Mouse (Mus musculus) ES-E14 (cell line): ENCODE results near the gene Kalrn. TPM values are rescaled to one million over a fixed set of nuclear protein-coding genes. Genes with fewer than 3 reads are reported as not detected.

Experiments
- DNase-seq: peaks from one replicate; pipeline ENCODE4 v3.0.0-alpha.2; 2013; ENCODE audit warnings: low read depth, low spot score
- H3K27ac ChIP-seq: 2 replicates; pipeline ENCODE4 v1.5.1; 2012; ENCODE audit warnings: low read depth, mild to moderate bottlenecking, low read length, moderate library complexity, mixed read lengths; ENCODE audit not compliant: poor library complexity, insufficient read depth, severe bottlenecking
- H3K36me3 ChIP-seq: 2 replicates; pipeline ENCODE4 v1.6.1; 2012; ENCODE audit warnings: mild to moderate bottlenecking, low read length, moderate library complexity, mixed read lengths; ENCODE audit not compliant: control insufficient read depth, poor library complexity, insufficient read depth, severe bottlenecking
- H3K4me1 ChIP-seq, 2 experiments: fragments of 150-350 bp in 1 of 2; sonication (generic) in 1 of 2; 2 replicates each; pipeline ENCODE4 v1.6.1; 2012; ENCODE audit warnings: low read length in 2 of 2, mild to moderate bottlenecking in 1 of 2, mixed read lengths in 1 of 2; ENCODE audit not compliant: control insufficient read depth in 2 of 2, insufficient read depth in 2 of 2, poor library complexity in 1 of 2
- H3K4me3 ChIP-seq, 2 experiments: fragments of 150-350 bp in 1 of 2; sonication (generic) in 1 of 2; 2 replicates each; pipeline ENCODE4 v1.5.1; 2012; ENCODE audit warnings: low read length in 2 of 2, low read depth in 1 of 2, mild to moderate bottlenecking in 1 of 2, mixed read lengths in 1 of 2; ENCODE audit not compliant: insufficient read depth in 1 of 2, poor library complexity in 1 of 2, severe bottlenecking in 1 of 2
- H3K9ac ChIP-seq: 2 replicates; pipeline ENCODE4 v1.6.1; 2012; ENCODE audit warnings: low read depth, mild to moderate bottlenecking, low read length, mixed read lengths; ENCODE audit not compliant: poor library complexity, insufficient read depth, severe bottlenecking
- H3K9me3 ChIP-seq: fragments of 150-350 bp; sonication (generic); 2 replicates; pipeline ENCODE4 v1.6.1; 2012; ENCODE audit warnings: low read depth, mild to moderate bottlenecking, low read length; ENCODE audit not compliant: control insufficient read depth, insufficient read depth
- CHD2 ChIP-seq: IDR thresholded peaks from 2 replicates; pipeline ENCODE4 v1.6.1; 2014; ENCODE audit warnings: mild to moderate bottlenecking, low read depth, low read length, inconsistent platforms
- HCFC1 ChIP-seq: IDR thresholded peaks from 2 replicates; pipeline ENCODE4 v1.6.1; 2012; ENCODE audit warnings: low read length, inconsistent platforms, borderline replicate concordance; ENCODE audit not compliant: insufficient read depth
- MAFK ChIP-seq: IDR thresholded peaks from 2 replicates; pipeline ENCODE4 v1.6.1; 2014; ENCODE audit warnings: mild to moderate bottlenecking, low read depth, low read length, inconsistent platforms; ENCODE audit not compliant: insufficient read depth
- ZC3H11A ChIP-seq: IDR thresholded peaks from 2 replicates; pipeline ENCODE4 v1.6.1; 2012; ENCODE audit warnings: low read depth, mild to moderate bottlenecking, inconsistent platforms, low read length, borderline replicate concordance
- ZNF384 ChIP-seq: IDR thresholded peaks from 2 replicates; pipeline ENCODE4 v1.6.1; 2012; ENCODE audit warnings: low read depth, low read length, inconsistent platforms
- in situ Hi-C, 2 experiments: fragments of 600-800 bp; cut with MboI; formaldehyde crosslinking; loops; one replicate each; pipeline ENCODE4 v1.15.1; 2025; ENCODE audit warnings: low sequenced_read_pairs in 2 of 2, inconsistent platforms in 1 of 2; ENCODE audit not compliant: unreplicated experiment in 2 of 2
- total RNA-seq: library from RNA; depleted of rRNA; stranded (reverse); fragments of 300-350 nt; gene quantifications from 2 replicates; pipeline ENCODE4 v1.2.3, GENCODE M21; 2012

The Kalrn gene
- total RNA-seq, 1 experiment, result 15.7 TPM

DNA sequence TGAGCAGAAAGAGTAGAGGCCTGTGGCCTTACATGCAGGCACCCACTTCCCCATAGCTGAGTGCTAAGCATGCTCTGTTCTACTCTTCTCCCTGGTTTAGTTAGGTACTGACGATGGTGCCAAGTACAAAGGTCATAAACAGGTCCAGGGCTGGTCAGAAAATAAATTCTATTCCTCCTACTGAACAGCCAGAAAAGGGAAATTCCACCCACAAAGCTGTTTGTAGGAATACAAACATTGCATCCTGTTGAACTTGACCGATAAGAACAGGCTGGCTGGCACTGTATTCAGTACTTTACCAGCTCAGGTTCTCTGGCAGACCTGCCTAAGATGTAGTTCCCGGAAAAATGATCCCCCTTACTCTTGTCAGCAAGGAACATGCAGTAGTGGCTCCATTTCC is 247.5 kb downstream of the Kalrn start:
- Histone ChIP-seq H3K4me3 (no peak overlapping the region), H3K9me3 (no peaks in the 10 kb centered on the region), H3K27ac (no peak overlapping the region), H3K36me3 (no peaks in the 10 kb centered on the region), H3K4me1 (no peaks in the 10 kb centered on the region), H3K9ac (no peak overlapping the region)
- no peak for TF ChIP-seq HCFC1
- TF ChIP-seq MAFK, result no peak
- no peak for TF ChIP-seq ZNF384
- no peak for TF ChIP-seq ZC3H11A
- TF ChIP-seq CHD2, result no peak
- no peak for DNase-seq
- in situ Hi-C loops, result no loop called here

DNA sequence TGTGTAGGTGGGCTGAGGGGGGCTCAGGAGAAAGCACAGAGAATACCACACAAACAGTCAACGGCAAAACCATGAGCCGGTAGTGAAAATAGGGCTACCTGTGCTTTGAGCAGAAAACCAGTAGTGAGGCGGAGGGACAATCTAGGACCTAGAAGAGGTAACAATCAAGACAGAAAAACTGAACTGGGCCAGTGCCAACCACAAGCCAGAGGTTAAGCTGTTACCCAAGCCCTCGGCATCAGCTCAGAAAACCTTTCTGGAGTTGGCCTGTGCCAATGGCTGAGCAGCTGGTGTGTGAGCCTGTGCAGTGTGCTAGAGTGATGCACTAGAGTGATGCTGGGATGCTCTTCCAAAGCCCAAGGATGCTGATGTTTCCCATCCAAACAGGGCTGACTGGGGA is 248.2 kb downstream of the Kalrn start:
- no peak overlapping the region for H3K9ac ChIP-seq
- H3K9me3 ChIP-seq, result no peaks in the 10 kb centered on the region
- H3K36me3 ChIP-seq, result no peaks in the 10 kb centered on the region
- H3K27ac ChIP-seq, result no peak overlapping the region
- no peak overlapping the region for H3K4me3 ChIP-seq
- in situ Hi-C loops, result no loop called here
- TF ChIP-seq CHD2 (no peak), ZC3H11A (no peak), ZNF384 (no peak), HCFC1 (no peak), MAFK (no peak)
- DNase-seq, result no peak
- H3K4me1 ChIP-seq, result no peaks in the 10 kb centered on the region

DNA sequence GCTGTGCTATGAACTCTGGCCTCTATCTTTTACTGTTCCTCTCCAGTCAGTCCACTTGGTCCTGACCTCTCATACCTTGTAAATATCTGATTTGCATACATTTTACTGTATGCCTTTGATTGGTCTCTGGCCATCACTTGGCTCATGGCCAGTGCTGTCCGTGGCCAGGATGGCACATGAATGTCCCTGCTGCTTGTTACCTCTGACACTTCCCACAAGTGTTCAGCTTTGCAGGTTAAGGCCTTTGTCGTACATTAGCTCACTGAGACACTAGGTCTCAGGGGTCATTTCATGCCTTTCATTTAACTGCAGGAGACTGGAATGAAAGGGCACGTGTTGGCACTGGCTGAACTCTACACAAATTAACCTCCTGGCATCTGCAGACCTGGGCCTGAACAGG is 248.6 kb downstream of the Kalrn start:
- H3K27ac ChIP-seq, result no peak overlapping the region
- in situ Hi-C loops, result no loop called here
- H3K4me3 ChIP-seq, result no peak overlapping the region
- H3K36me3 ChIP-seq, result no peaks in the 10 kb centered on the region
- no peaks in the 10 kb centered on the region for H3K9me3 ChIP-seq
- no peak for TF ChIP-seq CHD2
- no peak for TF ChIP-seq HCFC1
- no peak for TF ChIP-seq MAFK
- no peak for TF ChIP-seq ZC3H11A
- no peak for TF ChIP-seq ZNF384
- no peaks in the 10 kb centered on the region for H3K4me1 ChIP-seq
- DNase-seq, result no peak
- no peak overlapping the region for H3K9ac ChIP-seq

DNA sequence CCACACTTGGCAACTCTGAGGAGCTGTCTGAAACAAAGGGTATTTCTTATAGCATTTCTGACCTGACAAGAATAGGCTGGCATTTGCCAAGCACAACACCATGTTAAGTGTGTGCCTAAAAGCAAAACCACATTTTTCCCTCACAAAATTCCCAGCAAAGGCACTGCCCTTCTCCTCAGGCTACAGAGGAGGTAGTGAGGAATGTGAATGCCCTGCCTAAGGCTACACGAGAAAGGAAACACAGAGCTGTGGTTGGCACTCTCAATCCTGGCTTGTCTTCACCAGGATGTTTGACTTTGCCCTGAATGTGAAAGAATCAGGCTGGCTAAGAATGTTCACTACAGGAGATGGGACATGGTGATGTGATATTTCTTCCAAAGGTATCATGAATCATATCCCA is 249.8 kb downstream of the Kalrn start:
- Histone ChIP-seq H3K9me3 (no peaks in the 10 kb centered on the region), H3K36me3 (no peaks in the 10 kb centered on the region), H3K4me1 (no peaks in the 10 kb centered on the region), H3K27ac (no peak overlapping the region), H3K9ac (no peak overlapping the region), H3K4me3 (no peak overlapping the region)
- in situ Hi-C loops, result no loop called here
- DNase-seq, result no peak
- TF ChIP-seq ZNF384 (no peak), CHD2 (no peak), MAFK (no peak), ZC3H11A (no peak), HCFC1 (no peak)

DNA sequence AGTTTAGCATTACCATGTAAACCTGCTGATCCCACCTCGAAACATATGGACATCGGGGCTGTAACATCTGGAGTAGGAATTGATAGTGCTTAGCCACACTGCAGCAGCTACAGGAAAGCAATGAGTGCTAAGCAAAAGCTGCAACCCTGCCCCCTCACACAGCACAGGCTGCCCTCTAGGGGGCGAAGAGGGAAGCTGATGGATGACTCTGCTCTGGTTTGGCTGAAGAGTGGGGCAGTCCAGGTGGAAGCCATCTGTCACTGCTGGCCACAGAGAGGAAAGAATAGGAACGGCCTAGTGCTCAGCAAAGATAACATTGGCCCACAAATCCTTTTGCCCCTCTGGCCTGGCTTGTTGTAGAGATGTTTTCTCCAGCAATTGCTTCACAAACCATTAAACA is 250.8 kb downstream of the Kalrn start:
- DNase-seq, result peak; percentile 30
- Histone ChIP-seq H3K27ac (no peak overlapping the region), H3K9ac (no peak overlapping the region), H3K4me1 (no peaks in the 10 kb centered on the region), H3K4me3 (no peak overlapping the region), H3K9me3 (no peaks in the 10 kb centered on the region), H3K36me3 (no peaks in the 10 kb centered on the region)
- in situ Hi-C loops, result no loop called here
- 0 out of 2 replicates have a peak, but pooled peaks have one; percentile 10 for TF ChIP-seq ZC3H11A
- no peak for TF ChIP-seq MAFK
- TF ChIP-seq CHD2, result no peak
- no peak for TF ChIP-seq ZNF384
